Mouse (Mus musculus): Measurements from ENCODE around the gene Galk1.

The Galk1 gene

GRCm38 (mm10) chr11:116009661-116010060 is 2.9 kb downstream of the Galk1 start:
- no peak for DNase-seq

GRCm38 (mm10) chr11:116008832-116009375 is 3.6 kb downstream of the Galk1 start:
- no peak for DNase-seq

GRCm38 (mm10) chr11:116008411-116008810 is 4.1 kb downstream of the Galk1 start:
- no peak for DNase-seq

- no peak for DNase-seq
These were observed 5.2 kb downstream of the Galk1 start for GRCm38 (mm10) chr11:116007095-116007850.

GRCm38 (mm10) chr11:116005701-116006419 is 6.7 kb downstream of the Galk1 start:
- DNase-seq = no peak

GRCm38 (mm10) chr11:116004840-116005700 is 7.4 kb downstream of the Galk1 start:
- DNase-seq = peak; percentile 58

- no peak for DNase-seq
These were observed 8.2 kb downstream of the Galk1 start for GRCm38 (mm10) chr11:116004186-116004823.

GRCm38 (mm10) chr11:116002894-116003293 is 9.6 kb downstream of the Galk1 start:
- DNase-seq = no peak

GRCm38 (mm10) chr11:116001725-116002124 is 10.8 kb downstream of the Galk1 start:
- no peak for DNase-seq

- no peak for DNase-seq
These were observed 11.9 kb downstream of the Galk1 start for GRCm38 (mm10) chr11:116000607-116001006.

- peak; percentile 85 for DNase-seq
These were observed 12.9 kb downstream of the Galk1 start for GRCm38 (mm10) chr11:115999538-116000143.

- DNase-seq = no peak
These were observed 13.5 kb downstream of the Galk1 start for GRCm38 (mm10) chr11:115999027-115999426.

- DNase-seq = no peak
These were observed 14.9 kb downstream of the Galk1 start for GRCm38 (mm10) chr11:115997662-115998061.

- DNase-seq = no peak
These were observed 15.5 kb downstream of the Galk1 start for GRCm38 (mm10) chr11:115997047-115997446.

- no peak for DNase-seq
These were observed 17.3 kb downstream of the Galk1 start for GRCm38 (mm10) chr11:115995256-115995655.

- DNase-seq = no peak
These were observed 20.4 kb downstream of the Galk1 start for GRCm38 (mm10) chr11:115992098-115992497.

- no peak for DNase-seq
These were observed 22.8 kb downstream of the Galk1 start for GRCm38 (mm10) chr11:115989686-115990085.

- no peak for DNase-seq
These were observed 29.2 kb downstream of the Galk1 start for GRCm38 (mm10) chr11:115983291-115983690.

- DNase-seq = no peak
These were observed 30.0 kb downstream of the Galk1 start for GRCm38 (mm10) chr11:115982472-115982871.

GRCm38 (mm10) chr11:115975544-115975943 is 37.0 kb downstream of the Galk1 start:
- no peak for DNase-seq

GRCm38 (mm10) chr11:115975083-115975420 is 37.5 kb downstream of the Galk1 start:
- DNase-seq = no peak
